Mouse (Mus musculus) cortical plate, adult 2 months (tissue): ENCODE measurements around the gene Rhbdf1.

Experiments used
- CTCF ChIP-seq: fragments of 200-500 bp; IDR thresholded peaks from 2 replicates; pipeline ENCODE4 v1.5.1; 2011; ENCODE audit warnings: mild to moderate bottlenecking, control low read depth, low read length; ENCODE audit not compliant: insufficient read depth; ENCODE audit errors: extremely low read depth
- POLR2A ChIP-seq: fragments of 200-500 bp; IDR thresholded peaks from 2 replicates; pipeline ENCODE4 v1.6.1; 2011; ENCODE audit warnings: mild to moderate bottlenecking, low read length, control low read depth; ENCODE audit not compliant: insufficient read depth; ENCODE audit errors: extremely low read depth

- TF ChIP-seq CTCF, result no peak
- TF ChIP-seq POLR2A, result no peak
These were observed 582 bp upstream of the Rhbdf1 start for GRCm38 (mm10) chr11:32222570-32223194.
